Mouse (Mus musculus) cerebellum, adult 2 months (tissue): ENCODE measurements around the gene Cabp7.

Experiments used
- CTCF ChIP-seq: fragments of 200-500 bp; IDR thresholded peaks from 2 replicates; pipeline ENCODE4 v1.5.1; 2011; ENCODE audit warnings: low read depth, mild to moderate bottlenecking, control low read depth, low read length, moderate library complexity, borderline replicate concordance; ENCODE audit not compliant: insufficient read depth
- POLR2A ChIP-seq: fragments of 200-500 bp; IDR thresholded peaks from 2 replicates; pipeline ENCODE4 v1.6.1; 2011; ENCODE audit warnings: low read length, control low read depth, borderline replicate concordance; ENCODE audit not compliant: insufficient read depth

DNA sequence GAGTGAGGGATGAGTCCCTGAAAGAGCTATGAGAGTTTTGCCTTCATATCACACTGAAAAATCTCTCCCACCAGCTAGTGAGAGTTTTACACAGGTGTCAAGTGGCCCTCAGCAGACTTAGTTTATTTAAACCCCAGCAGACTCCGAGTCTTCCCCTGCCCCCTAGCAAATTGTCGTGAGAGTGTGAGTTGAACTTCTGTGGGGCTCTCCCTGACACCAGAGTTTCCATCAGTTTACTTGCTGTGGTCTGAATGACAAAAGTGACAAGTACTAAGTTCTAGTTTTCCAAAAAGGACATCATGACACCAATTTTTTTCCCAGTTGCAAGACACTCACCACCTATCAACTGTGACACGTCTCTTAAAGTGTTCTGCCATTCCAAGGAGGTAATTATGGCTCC, 58.7 kb downstream of the Cabp7 start:
- TF ChIP-seq CTCF, result no peak
- no peak for TF ChIP-seq POLR2A
